13 mouse cellular contexts compared by ENCODE assay signal in the genomic region with DNA sequence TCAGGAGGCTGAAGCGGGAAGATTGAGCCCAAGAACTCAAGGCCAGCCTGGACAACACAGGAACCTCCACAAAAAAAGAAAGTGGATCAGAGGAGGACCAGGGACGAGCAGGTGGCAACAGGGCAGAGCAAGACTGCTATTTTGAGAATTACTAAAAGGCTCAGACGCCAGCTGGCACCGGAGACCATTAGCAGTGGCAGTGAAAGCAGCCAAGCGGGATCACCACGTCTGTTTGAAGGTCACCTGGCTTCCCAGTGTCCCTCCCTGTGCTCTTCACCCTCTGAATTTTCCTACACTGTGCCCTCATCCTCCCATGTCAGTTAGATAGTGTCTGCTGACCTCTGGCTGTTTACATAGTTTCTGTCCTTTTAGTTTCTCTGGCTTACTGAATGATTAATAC. TPM values are rescaled to one million over a fixed set of nuclear protein-coding genes. Genes with fewer than 3 reads are reported as not detected.
A peak's percentile ranks its signal among the peaks of the same experiment; 100 is the strongest.
DNase-seq lines count a peak whose midpoint lies in the region; TF ChIP-seq lines count a peak whose summit lies in the region.
"Had no signal": no experiment of that assay in that cellular context is flagged by ENCODE, and none has a peak within 500 bp of the region (broad histone marks: within the 10 kb centered on the region; RNA-seq: fewer than 3 reads in every experiment).

No protein-coding gene starts in this region.

- TF ChIP-seq CTCF in layer of hippocampus, adult 2 months (conservative IDR thresholded peaks at IDR 0.05) = no peak

- DNase-seq in adrenal gland, adult 2 months = peak; percentile 46
- DNase-seq in adrenal gland, adult 18-20 months (ENCODE audit: low spot score in 2 of 2) = no peak
- no peak for DNase-seq in layer of hippocampus, adult 2 months (ENCODE audit: low spot score in 2 of 2)
- no peak for DNase-seq in layer of hippocampus, postnatal 10 days (ENCODE audit: low spot score in 2 of 2)
- DNase-seq in cerebellum, postnatal 14 days = peak; percentile 90 to 91
- DNase-seq in heart, postnatal 36 days = peak; percentile 34 to 44
- DNase-seq in urinary bladder, postnatal 4 days (ENCODE audit: low spot score in 2 of 2) = no peak
- no peak for DNase-seq in urinary bladder, postnatal 36 days (ENCODE audit: low spot score in 2 of 2)
- DNase-seq: thymus, postnatal 14 days had no signal

- intact Hi-C loops in heart, postnatal 36 days (cut with DNase I) = loop anchor here (5.0 kb wide), 1 partner anchor 139 kb away; the partner anchor contains the start of gene Syt17

- no peak overlapping the region for H3K4me3 ChIP-seq in layer of hippocampus, adult 2 months
- H3K4me3 ChIP-seq: embryonic facial prominence, embryonic 12.5 days; liver, embryonic 15.5 days had no signal

- H3K27ac ChIP-seq in layer of hippocampus, adult 2 months = 0 out of 2 replicates have a peak overlapping the region, but pooled peaks have one; percentile 39
- H3K27ac ChIP-seq: embryonic facial prominence, embryonic 12.5 days; liver, embryonic 15.5 days had no signal

RNA-seq across cellular contexts. Expression of gene Tmc7, which starts 1.3 kb away (rescaled TPM):
- under 1 TPM; 0.69 TPM for total RNA-seq in adrenal gland, adult 2 months (2021)
- 0.20 TPM in 2 replicates for polyA plus RNA-seq in adrenal gland, adult 2 months (2012; rRNA removed)
- total RNA-seq in adrenal gland, adult 18-20 months (2021) = 1 to 10 TPM in 1 of 2 experiments, under 1 TPM in 1; 0.36 to 1.3 TPM
- 10 to 100 TPM; 15.0 to 16.8 TPM for total RNA-seq in layer of hippocampus, adult 2 months (2021)
- total RNA-seq in layer of hippocampus, postnatal 10 days (2021) = 10 to 100 TPM; 18.6 to 19.4 TPM
- 1 to 10 TPM; 6.2 to 7.1 TPM for total RNA-seq in heart, postnatal 36 days (2021)
- total RNA-seq: G1E; megakaryocyte-erythroid progenitor cell, adult 5-6 weeks had no signal
- polyA plus RNA-seq: G1E had no signal

RNA-seq across cellular contexts. Expression of gene Tmc5, which starts 11.2 kb away (rescaled TPM):
- total RNA-seq in adrenal gland, adult 2 months (2021) = not detected
- polyA plus RNA-seq in adrenal gland, adult 2 months (2012; rRNA removed) = 0.04 and 0.08 TPM in 2 replicates
- under 1 TPM in 1 of 2 experiments, not detected in 1; 0.06 TPM for total RNA-seq in adrenal gland, adult 18-20 months (2021)
- total RNA-seq in layer of hippocampus, adult 2 months (2021) = under 1 TPM; 0.32 to 0.69 TPM
- under 1 TPM; 0.29 to 0.32 TPM for total RNA-seq in layer of hippocampus, postnatal 10 days (2021)
- total RNA-seq in heart, postnatal 36 days (2021) = under 1 TPM; 0.19 to 0.22 TPM
- total RNA-seq: megakaryocyte-erythroid progenitor cell, adult 5-6 weeks had no signal
- polyA plus RNA-seq: G1E had no signal

RNA-seq across cellular contexts. Expression of gene Coq7, which starts 52.7 kb away (rescaled TPM):
- total RNA-seq in adrenal gland, adult 2 months (2021) = 10 to 100 TPM; 28.3 to 52.0 TPM
- polyA plus RNA-seq in adrenal gland, adult 2 months (2012; rRNA removed) = 32.3 and 37.0 TPM in 2 replicates
- total RNA-seq in adrenal gland, adult 18-20 months (2021) = 10 to 100 TPM; 38.7 to 56.5 TPM
- total RNA-seq in layer of hippocampus, adult 2 months (2021) = 10 to 100 TPM; 35.3 to 35.4 TPM
- total RNA-seq in layer of hippocampus, postnatal 10 days (2021) = 10 to 100 TPM; 37.3 to 39.2 TPM
- total RNA-seq in heart, postnatal 36 days (2021) = 100 to 1,000 TPM; 112 to 113 TPM

Comparison
In these comparisons a context has a peak if more than half of its experiments do, and no peak if none do; other contexts are left out.
1. DNase-seq: peak in adrenal gland, adult 2 months (single experiment), cerebellum, postnatal 14 days (2 of 2) and heart, postnatal 36 days (2 of 2); none in adrenal gland, adult 18-20 months (0 of 2), layer of hippocampus, adult 2 months (0 of 2), layer of hippocampus, postnatal 10 days (0 of 2), urinary bladder, postnatal 4 days (0 of 2) and urinary bladder, postnatal 36 days (0 of 2).